Mouse (Mus musculus): ENCODE results near the gene Mgst3. TPM values are rescaled to one million over a fixed set of nuclear protein-coding genes. Genes with fewer than 3 reads are reported as not detected.

Mgst3 gene
- polyA plus RNA-seq, 1 experiment from 2014 or later: 247 TPM

DNA sequence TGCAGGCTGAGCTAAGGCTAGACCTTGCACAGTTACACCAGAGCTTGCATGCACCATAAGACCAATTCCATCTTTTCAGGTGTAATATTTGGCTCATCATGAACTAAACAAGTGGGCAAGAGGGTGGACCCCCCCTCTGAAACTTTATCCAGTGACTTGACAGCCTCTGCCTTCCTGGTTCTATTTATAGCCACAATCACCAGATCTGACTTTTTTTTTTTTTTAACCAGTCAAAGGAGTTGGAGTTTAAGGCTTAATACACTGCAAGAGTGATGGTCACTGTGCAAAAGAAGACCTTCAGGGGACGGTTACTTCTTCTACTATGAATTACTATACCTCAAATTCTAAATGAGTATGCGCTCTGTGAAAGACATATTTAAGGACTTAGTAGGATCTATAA, 8.4 kb downstream of the Mgst3 start:
- no peak overlapping the region for H3K9ac ChIP-seq
- H3K4me2 ChIP-seq (replicated peaks): no peak overlapping the region
- H3K4me1 ChIP-seq (replicated peaks): peaks cover 15% of the 10 kb centered on the region
- ATAC-seq: no peak
- WGBS: 85% methylated on average over 2 of the region's 2 CpGs
- no peaks in the 10 kb centered on the region for H3K36me3 ChIP-seq
- H3K4me3 ChIP-seq (replicated peaks): no peak overlapping the region
- H3K27me3 ChIP-seq (replicated peaks): no peaks in the 10 kb centered on the region
- peak overlapping the region; percentile 71; the same call in 1 of the 2 replicates for H3K27ac ChIP-seq
- no peaks in the 10 kb centered on the region for H3K9me3 ChIP-seq

DNA sequence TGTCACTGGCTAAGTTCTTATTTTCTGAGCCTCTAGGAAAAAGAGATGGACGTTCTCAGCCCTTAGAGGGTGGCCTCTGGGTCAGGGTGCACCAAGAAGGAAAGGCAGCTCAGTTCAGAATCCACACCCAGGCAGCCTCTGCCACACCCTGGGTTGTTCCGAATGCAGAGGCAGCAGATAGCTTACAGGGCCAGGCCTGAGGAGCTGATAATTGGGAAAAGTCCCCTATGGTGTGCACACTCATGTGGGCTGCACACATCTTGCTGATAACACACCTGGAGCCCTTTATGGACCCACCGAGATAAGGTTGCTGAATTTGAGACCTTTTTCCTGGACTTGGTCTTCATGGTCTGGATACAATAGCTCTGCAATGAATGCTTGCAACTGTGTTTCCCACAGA, 9.5 kb downstream of the Mgst3 start:
- no peak overlapping the region for H3K9ac ChIP-seq
- peaks cover 11% of the 10 kb centered on the region for H3K4me1 ChIP-seq (replicated peaks)
- peak overlapping the region; percentile 71 for H3K27ac ChIP-seq
- WGBS: 40% methylated on average over 3 of the region's 3 CpGs
- H3K27me3 ChIP-seq (replicated peaks): no peaks in the 10 kb centered on the region
- H3K4me2 ChIP-seq (replicated peaks): no peak overlapping the region
- no peaks in the 10 kb centered on the region for H3K36me3 ChIP-seq
- peak; percentile 88 for ATAC-seq
- no peak overlapping the region for H3K4me3 ChIP-seq (replicated peaks)
- no peaks in the 10 kb centered on the region for H3K9me3 ChIP-seq

DNA sequence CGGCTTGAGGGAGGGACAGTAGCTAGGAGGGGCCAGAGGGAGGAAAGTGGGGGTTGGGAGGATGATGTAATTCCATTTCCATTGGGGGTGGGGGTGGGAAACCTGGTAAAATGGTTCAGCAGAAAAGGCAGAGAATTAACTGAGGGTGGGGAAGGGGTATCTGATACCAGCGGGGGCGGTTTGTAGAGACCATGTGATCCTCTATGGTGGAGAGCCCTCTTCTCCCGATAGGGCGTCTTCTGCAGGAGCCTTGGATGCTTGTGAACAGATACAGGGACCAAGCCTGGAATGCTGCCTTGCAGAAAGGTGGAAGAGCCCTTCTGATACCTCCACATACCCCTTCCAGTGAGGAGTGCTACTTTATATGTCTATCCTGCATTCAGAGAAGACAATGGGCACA, 10.5 kb downstream of the Mgst3 start:
- ATAC-seq: no peak
- no peak overlapping the region for H3K4me3 ChIP-seq (replicated peaks)
- no peak overlapping the region for H3K27ac ChIP-seq
- H3K4me1 ChIP-seq (replicated peaks): peaks cover 11% of the 10 kb centered on the region
- 87% methylated on average over 5 of the region's 5 CpGs for WGBS
- no peaks in the 10 kb centered on the region for H3K36me3 ChIP-seq
- H3K27me3 ChIP-seq (replicated peaks): no peaks in the 10 kb centered on the region
- H3K9me3 ChIP-seq: no peaks in the 10 kb centered on the region
- H3K9ac ChIP-seq: no peak overlapping the region
- no peak overlapping the region for H3K4me2 ChIP-seq (replicated peaks)

DNA sequence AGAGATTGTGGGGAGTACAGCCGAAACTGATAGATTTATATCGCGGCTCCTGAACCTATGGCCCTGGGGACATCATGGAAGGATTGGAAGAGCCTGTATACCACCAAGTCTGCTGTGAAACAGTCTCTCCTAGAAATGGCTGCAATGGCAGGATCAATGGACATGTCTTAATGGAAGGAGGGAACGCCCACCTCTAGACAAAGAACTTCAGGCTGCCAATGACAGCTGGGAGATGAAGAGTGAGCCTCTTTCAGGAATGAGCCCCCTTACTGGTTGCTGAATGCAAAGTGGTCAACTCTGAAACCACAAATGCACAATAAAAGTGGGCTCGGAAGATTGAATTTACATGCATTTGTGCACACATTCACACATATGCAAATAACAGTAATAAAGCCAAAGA, 10.9 kb downstream of the Mgst3 start:
- H3K9me3 ChIP-seq: no peaks in the 10 kb centered on the region
- H3K4me1 ChIP-seq (replicated peaks): peaks cover 11% of the 10 kb centered on the region

DNA sequence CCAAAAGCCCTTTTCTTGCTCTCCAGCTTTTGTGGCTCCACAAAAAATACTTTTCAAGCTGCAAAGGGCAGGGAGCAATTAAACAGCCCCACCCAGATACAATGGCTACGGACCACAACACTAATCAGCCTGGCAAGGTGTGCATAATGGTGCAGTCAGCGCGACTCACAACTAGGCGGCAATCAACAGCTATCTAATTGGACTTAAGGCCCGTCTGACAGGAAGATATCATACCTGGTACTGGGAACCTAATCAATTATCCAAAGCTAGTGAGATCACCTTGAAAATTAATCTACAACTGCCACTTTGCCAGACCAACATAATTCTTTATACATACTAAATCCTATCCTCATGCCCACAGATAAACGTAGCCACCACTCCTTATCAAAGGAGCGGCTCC, 11.3 kb downstream of the Mgst3 start:
- Histone ChIP-seq H3K27me3 (replicated peaks) (no peaks in the 10 kb centered on the region), H3K4me2 (replicated peaks) (no peak overlapping the region), H3K4me3 (replicated peaks) (no peak overlapping the region), H3K4me1 (replicated peaks) (peaks cover 11% of the 10 kb centered on the region), H3K36me3 (no peaks in the 10 kb centered on the region), H3K9me3 (no peaks in the 10 kb centered on the region), H3K9ac (no peak overlapping the region), H3K27ac (peak overlapping the region; percentile 71; the same call in 1 of the 2 replicates)
- WGBS: 77% methylated on average over 7 of the region's 7 CpGs
- ATAC-seq: no peak

More for the DNA sequence above, 10.9 kb downstream of the Mgst3 start:
- no peak overlapping the region for H3K27ac ChIP-seq
- no peak for ATAC-seq
- H3K27me3 ChIP-seq (replicated peaks): no peaks in the 10 kb centered on the region
- H3K4me3 ChIP-seq (replicated peaks): no peak overlapping the region
- no peak overlapping the region for H3K4me2 ChIP-seq (replicated peaks)
- no peak overlapping the region for H3K9ac ChIP-seq
- no peaks in the 10 kb centered on the region for H3K36me3 ChIP-seq
- WGBS: 91% methylated on average over 5 of the region's 5 CpGs

DNA sequence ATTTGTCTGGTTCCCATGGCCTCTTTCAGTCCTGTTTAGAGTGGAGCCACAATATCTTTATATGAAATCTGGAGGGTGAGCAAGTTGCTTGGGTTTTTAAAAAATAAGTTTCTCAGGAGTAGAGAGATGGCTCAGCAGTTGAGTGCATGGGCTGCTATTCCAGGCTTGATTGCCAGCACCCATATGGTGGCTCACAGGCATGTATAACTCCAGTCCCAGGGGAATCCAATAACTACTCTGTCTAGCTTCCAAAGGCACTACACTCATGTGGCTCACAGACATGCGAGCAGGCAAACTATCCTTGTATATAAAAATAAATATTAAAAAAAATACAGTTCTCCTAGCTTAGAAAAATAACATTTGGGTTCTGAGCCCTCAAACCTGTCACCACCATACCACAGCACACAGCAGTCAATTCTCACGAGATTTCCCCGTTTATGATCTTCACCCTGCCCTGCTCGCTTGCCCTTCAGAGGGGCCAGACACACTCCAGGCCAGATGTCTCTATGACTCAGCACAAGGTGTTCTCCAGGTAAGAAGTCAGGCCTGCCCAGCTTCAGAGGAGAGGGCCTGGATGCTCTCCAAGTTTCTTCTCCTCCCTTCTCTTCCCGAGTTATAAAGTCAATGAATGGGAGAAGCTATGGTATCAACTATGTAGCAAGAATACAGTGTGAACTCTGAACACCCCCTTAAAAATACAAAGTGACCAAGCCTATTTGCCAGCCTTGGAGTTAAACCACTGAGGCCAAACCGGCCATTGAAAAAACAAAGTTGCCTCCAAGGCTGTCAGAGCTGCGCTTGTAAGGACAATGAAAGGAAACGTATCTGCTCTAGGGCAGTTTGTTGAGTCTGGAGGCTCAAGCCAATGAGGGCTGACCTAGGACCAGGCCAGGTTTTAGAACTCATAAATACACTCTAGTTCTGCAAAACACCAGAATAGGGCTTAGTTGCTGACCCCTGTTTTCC, 12.3 kb downstream of the Mgst3 start:
- peak; percentile 64 for ATAC-seq
- 67% methylated on average over 8 of the region's 8 CpGs for WGBS
- H3K9me3 ChIP-seq: no peaks in the 10 kb centered on the region
- H3K27me3 ChIP-seq (replicated peaks): no peaks in the 10 kb centered on the region
- H3K4me3 ChIP-seq (replicated peaks): no peak overlapping the region
- H3K36me3 ChIP-seq: no peaks in the 10 kb centered on the region
- peaks cover 8% of the 10 kb centered on the region; the same call in 1 of the 2 replicates for H3K4me1 ChIP-seq (replicated peaks)
- no peak overlapping the region for H3K9ac ChIP-seq
- peak overlapping the region; percentile 71 for H3K27ac ChIP-seq
- no peak overlapping the region for H3K4me2 ChIP-seq (replicated peaks)

DNA sequence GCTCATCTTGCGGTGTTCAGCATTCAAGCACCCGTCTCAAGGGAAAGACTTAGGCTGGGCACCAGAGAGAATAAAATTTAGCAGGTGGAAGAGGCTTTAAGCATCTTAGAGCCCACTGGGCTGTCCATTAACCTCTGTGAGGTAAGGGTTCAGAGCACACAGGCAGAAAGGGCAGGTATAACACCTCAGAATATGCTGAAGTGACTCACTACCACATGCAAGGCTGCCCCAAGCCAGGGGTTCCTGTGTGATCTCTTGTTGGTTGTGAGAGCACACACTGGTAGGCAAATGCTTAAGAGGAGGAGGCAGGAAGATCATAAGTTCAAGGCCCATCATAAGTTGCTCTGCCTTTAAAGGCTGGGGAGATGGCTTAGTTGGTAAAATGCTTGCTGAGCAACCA, 13.4 kb downstream of the Mgst3 start:
- Histone ChIP-seq H3K9me3 (no peaks in the 10 kb centered on the region), H3K36me3 (no peaks in the 10 kb centered on the region), H3K4me1 (replicated peaks) (peaks cover 8% of the 10 kb centered on the region; the same call in 1 of the 2 replicates), H3K27me3 (replicated peaks) (no peaks in the 10 kb centered on the region), H3K4me3 (replicated peaks) (no peak overlapping the region), H3K9ac (no peak overlapping the region), H3K4me2 (replicated peaks) (no peak overlapping the region), H3K27ac (no peak overlapping the region)
- no peak for ATAC-seq
- 90% methylated on average over 2 of the region's 2 CpGs for WGBS

DNA sequence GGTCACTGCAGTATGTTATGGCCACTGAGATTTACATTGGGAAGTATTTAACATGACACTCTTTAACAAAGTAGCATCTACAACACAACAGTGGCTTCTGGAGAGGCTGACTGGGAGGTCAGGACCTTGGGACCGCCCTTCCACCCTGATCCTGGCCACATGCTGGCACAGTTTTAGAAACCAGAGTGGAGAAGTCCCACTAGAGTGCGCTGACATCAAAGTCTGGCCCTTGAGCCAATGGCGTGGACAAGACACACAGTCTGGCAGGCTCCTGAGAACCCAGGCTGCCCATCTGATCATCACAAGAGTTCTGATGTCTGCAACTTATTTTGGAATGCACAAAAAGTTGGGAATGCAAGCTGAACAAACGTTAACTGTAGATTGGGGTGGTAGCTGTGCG, 13.9 kb downstream of the Mgst3 start:
- WGBS: 83% methylated on average over 5 of the region's 5 CpGs
- Histone ChIP-seq H3K9ac (no peak overlapping the region), H3K36me3 (no peaks in the 10 kb centered on the region), H3K27ac (no peak overlapping the region), H3K4me1 (replicated peaks) (peaks cover 8% of the 10 kb centered on the region; the same call in 1 of the 2 replicates), H3K4me3 (replicated peaks) (no peak overlapping the region), H3K27me3 (replicated peaks) (no peaks in the 10 kb centered on the region), H3K9me3 (no peaks in the 10 kb centered on the region), H3K4me2 (replicated peaks) (no peak overlapping the region)
- ATAC-seq: no peak

DNA sequence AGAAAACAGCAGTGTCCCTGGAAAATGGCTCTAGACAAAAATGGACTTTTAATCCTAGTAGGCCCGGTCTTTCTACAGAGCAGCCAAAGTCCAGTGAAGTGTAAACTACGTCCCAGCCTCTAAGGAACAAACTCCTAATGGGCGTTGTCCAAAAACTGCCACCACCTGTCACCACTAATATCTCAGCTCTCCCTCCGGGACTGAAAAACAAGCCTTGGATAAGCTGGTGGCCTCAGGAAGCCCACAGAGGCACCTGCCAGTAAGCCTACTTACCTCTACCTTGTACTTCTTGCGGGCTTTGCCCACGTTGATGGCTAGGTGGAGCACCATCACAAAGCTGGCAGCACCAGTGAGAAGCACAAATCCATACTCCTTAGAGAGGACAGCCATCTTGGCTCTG, 15.6 kb downstream of the Mgst3 start:
- Histone ChIP-seq H3K4me2 (replicated peaks) (no peak overlapping the region), H3K4me1 (replicated peaks) (peaks cover 11% of the 10 kb centered on the region; the same call in 1 of the 2 replicates), H3K27me3 (replicated peaks) (no peaks in the 10 kb centered on the region), H3K27ac (peak overlapping the region; percentile 55), H3K4me3 (replicated peaks) (no peak overlapping the region), H3K9me3 (no peaks in the 10 kb centered on the region), H3K36me3 (no peaks in the 10 kb centered on the region), H3K9ac (no peak overlapping the region)
- 56% methylated on average over 6 of the region's 6 CpGs for WGBS
- peak; percentile 52 for ATAC-seq

DNA sequence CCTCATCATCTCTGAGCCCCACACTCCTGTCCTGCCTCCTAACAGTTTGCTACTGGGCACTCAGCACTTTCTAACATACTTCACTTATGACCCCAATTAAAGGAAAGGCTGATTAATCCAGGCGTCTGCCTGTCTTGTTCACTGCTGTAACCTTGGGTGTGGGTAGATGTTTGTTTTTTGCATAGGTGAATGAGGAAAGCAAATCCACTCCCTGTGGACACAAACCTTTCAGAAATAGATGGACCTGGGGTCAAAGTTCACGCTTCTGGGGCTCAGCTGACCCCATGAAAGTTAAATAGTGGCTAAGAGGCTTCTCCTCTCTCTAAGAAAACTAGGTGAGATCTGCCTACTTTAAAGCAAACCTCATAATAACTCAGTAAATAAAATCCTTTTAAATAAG, 18.7 kb downstream of the Mgst3 start:
- Histone ChIP-seq H3K36me3 (0 out of 2 replicates have a peak, but pooled peaks cover 2% of the 10 kb centered on the region), H3K9me3 (no peaks in the 10 kb centered on the region), H3K4me1 (replicated peaks) (0 out of 2 replicates have a peak, but pooled peaks cover 3% of the 10 kb centered on the region), H3K4me3 (replicated peaks) (no peak overlapping the region), H3K27me3 (replicated peaks) (no peaks in the 10 kb centered on the region), H3K9ac (no peak overlapping the region), H3K27ac (no peak overlapping the region), H3K4me2 (replicated peaks) (0 out of 2 replicates have a peak overlapping the region, but pooled peaks have one; percentile 5)
- ATAC-seq: peak; percentile 11; the same call in 1 of the 2 replicates
- 46% methylated on average over 2 of the region's 2 CpGs for WGBS

DNA sequence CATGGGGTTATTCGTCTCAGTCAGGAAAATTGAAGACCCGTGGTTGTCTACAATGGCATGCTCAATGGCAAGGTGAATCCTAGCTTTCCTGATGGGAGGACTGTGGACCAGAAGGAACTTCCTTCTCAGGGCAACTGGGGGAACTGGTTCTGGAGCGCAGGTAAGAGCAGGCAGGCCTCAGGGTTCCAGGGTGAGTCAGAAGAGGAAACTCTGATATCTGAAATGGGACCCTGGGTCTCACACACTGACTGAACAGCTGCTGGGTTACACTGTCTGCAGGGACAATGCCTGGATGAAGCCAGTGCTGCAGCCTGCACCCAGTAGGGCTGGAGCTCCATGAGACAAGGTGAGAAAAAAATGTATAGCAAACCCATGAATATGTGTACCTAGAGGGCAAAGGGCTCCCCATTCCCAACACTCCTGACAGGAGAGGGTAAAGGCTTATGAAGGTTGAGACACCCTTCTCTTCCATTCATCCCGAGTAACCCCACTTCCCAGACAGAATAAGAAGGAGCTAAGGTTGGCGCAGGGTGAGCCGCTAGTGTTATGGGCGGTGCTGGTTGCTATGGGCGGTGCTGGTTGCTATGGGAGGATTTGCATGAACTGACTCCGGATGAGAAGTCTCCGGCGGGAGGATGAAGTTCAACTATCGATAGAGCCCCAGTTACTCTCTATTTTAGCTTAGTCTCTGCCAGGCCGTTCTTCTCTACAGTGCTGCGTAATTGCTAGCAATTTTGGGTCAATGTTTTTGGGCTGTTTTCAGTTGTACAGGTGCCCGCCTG, 19.4 kb downstream of the Mgst3 start:
- Histone ChIP-seq H3K9me3 (no peaks in the 10 kb centered on the region), H3K4me1 (replicated peaks) (0 out of 2 replicates have a peak, but pooled peaks cover 3% of the 10 kb centered on the region), H3K27ac (no peak overlapping the region), H3K4me3 (replicated peaks) (no peak overlapping the region), H3K27me3 (replicated peaks) (no peaks in the 10 kb centered on the region), H3K9ac (no peak overlapping the region), H3K4me2 (replicated peaks) (0 out of 2 replicates have a peak overlapping the region, but pooled peaks have one; percentile 5), H3K36me3 (peaks cover 2% of the 10 kb centered on the region; the same call in 1 of the 2 replicates)
- WGBS: 21% methylated on average over 15 of the region's 15 CpGs
- peak; percentile 78 for ATAC-seq

DNA sequence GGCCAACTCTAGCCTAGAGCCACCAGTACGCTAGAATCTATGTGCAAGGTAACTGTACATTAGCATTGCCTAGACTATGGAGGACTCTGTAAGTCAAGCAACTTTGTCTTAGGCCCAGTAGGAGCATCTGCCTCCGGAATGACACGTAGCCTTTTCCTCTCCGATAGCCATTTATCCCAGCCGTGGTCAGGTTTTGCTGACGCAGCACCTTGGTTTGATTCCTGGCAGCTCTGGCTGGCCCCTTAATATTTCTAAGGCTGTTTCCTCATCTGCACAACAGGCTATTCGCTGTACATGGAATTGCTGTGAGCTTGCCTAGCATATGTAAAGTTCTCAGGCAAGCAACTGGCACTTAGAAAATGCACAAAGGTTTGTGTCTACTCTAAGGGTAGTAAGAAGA, 20.9 kb downstream of the Mgst3 start:
- H3K9ac ChIP-seq: no peak overlapping the region
- H3K9me3 ChIP-seq: no peaks in the 10 kb centered on the region
- no peak overlapping the region for H3K4me3 ChIP-seq (replicated peaks)
- no peak for ATAC-seq
- no peaks in the 10 kb centered on the region for H3K27me3 ChIP-seq (replicated peaks)
- H3K4me1 ChIP-seq (replicated peaks): 0 out of 2 replicates have a peak, but pooled peaks cover 3% of the 10 kb centered on the region
- H3K36me3 ChIP-seq: peaks cover 2% of the 10 kb centered on the region; the same call in 1 of the 2 replicates
- H3K4me2 ChIP-seq (replicated peaks): no peak overlapping the region
- WGBS: 93% methylated on average over 7 of the region's 7 CpGs
- H3K27ac ChIP-seq: no peak overlapping the region

Data from intestine, embryonic 15.5 days (tissue).